Mouse (Mus musculus): ENCODE data around the gene Polr1d. TPM values are rescaled to one million over a fixed set of nuclear protein-coding genes. Genes with fewer than 3 reads are reported as not detected.

Polr1d gene
- polyA plus RNA-seq, 1 experiment, result 36.8 TPM

- DNase-seq, result no peak
- no peak overlapping the region for H3K4me3 ChIP-seq (replicated peaks; ENCODE audit: extremely low read depth, low read depth, low read length)
- no peaks in the 10 kb centered on the region for H3K4me1 ChIP-seq (ENCODE audit: control insufficient read depth, insufficient read depth, low read length)
- 88% methylated on average over 7 of the region's 7 CpGs for WGBS
- TF ChIP-seq POLR2A (IDR thresholded peaks at IDR 0.05; ENCODE audit: borderline replicate concordance, extremely low read depth, low read depth, low read length), result no peak
- TF ChIP-seq CTCF (IDR thresholded peaks at IDR 0.05; ENCODE audit: insufficient read depth, low read length), result no peak
Measured at GRCm38 (mm10) chr5:147098667-147099066, 21.8 kb downstream of the Polr1d start.

- 69% methylated on average over 2 of the region's 2 CpGs for WGBS
- Histone ChIP-seq H3K4me3 (replicated peaks; ENCODE audit: extremely low read depth, low read depth, low read length) (no peak overlapping the region), H3K4me1 (ENCODE audit: control insufficient read depth, insufficient read depth, low read length) (no peaks in the 10 kb centered on the region)
- TF ChIP-seq POLR2A (IDR thresholded peaks at IDR 0.05; ENCODE audit: borderline replicate concordance, extremely low read depth, low read depth, low read length), result no peak
- no peak for TF ChIP-seq CTCF (IDR thresholded peaks at IDR 0.05; ENCODE audit: insufficient read depth, low read length)
- no peak for DNase-seq
Measured at GRCm38 (mm10) chr5:147100180-147100579, 23.3 kb downstream of the Polr1d start.

- TF ChIP-seq CTCF (IDR thresholded peaks at IDR 0.05; ENCODE audit: insufficient read depth, low read length) (no peak), POLR2A (IDR thresholded peaks at IDR 0.05; ENCODE audit: borderline replicate concordance, extremely low read depth, low read depth, low read length) (no peak)
- no peak for DNase-seq
Measured at GRCm38 (mm10) chr5:147102295-147102694, 25.4 kb downstream of the Polr1d start.

GRCm38 (mm10) chr5:147107276-147107675, 30.4 kb downstream of the Polr1d start:
- 93% methylated on average over 3 of the region's 3 CpGs for WGBS
- DNase-seq, result no peak
- H3K4me1 ChIP-seq (ENCODE audit: control insufficient read depth, insufficient read depth, low read length), result no peaks in the 10 kb centered on the region
- no peak for TF ChIP-seq POLR2A (IDR thresholded peaks at IDR 0.05; ENCODE audit: borderline replicate concordance, extremely low read depth, low read depth, low read length)
- no peak for TF ChIP-seq CTCF (IDR thresholded peaks at IDR 0.05; ENCODE audit: insufficient read depth, low read length)
- H3K4me3 ChIP-seq (replicated peaks; ENCODE audit: extremely low read depth, low read depth, low read length), result no peak overlapping the region

More at GRCm38 (mm10) chr5:147102295-147102694, 25.4 kb downstream of the Polr1d start:
- WGBS, result 91% methylated on average over 6 of the region's 6 CpGs
- Histone ChIP-seq H3K4me3 (replicated peaks; ENCODE audit: extremely low read depth, low read depth, low read length) (no peak overlapping the region), H3K4me1 (ENCODE audit: control insufficient read depth, insufficient read depth, low read length) (no peaks in the 10 kb centered on the region)

- TF ChIP-seq CTCF (IDR thresholded peaks at IDR 0.05; ENCODE audit: insufficient read depth, low read length) (no peak), POLR2A (IDR thresholded peaks at IDR 0.05; ENCODE audit: borderline replicate concordance, extremely low read depth, low read depth, low read length) (no peak)
- WGBS, result 95% methylated on average over 13 of the region's 13 CpGs
- Histone ChIP-seq H3K4me1 (ENCODE audit: control insufficient read depth, insufficient read depth, low read length) (no peaks in the 10 kb centered on the region), H3K4me3 (replicated peaks; ENCODE audit: extremely low read depth, low read depth, low read length) (no peak overlapping the region)
- DNase-seq, result no peak
Measured at GRCm38 (mm10) chr5:147108861-147109591, 32.2 kb downstream of the Polr1d start.

GRCm38 (mm10) chr5:147114738-147115137, 37.9 kb downstream of the Polr1d start:
- no peak for DNase-seq
- WGBS, result 83% methylated on average over 7 of the region's 7 CpGs
- Histone ChIP-seq H3K4me3 (replicated peaks; ENCODE audit: extremely low read depth, low read depth, low read length) (no peak overlapping the region), H3K4me1 (ENCODE audit: control insufficient read depth, insufficient read depth, low read length) (no peaks in the 10 kb centered on the region)
- TF ChIP-seq POLR2A (IDR thresholded peaks at IDR 0.05; ENCODE audit: borderline replicate concordance, extremely low read depth, low read depth, low read length) (no peak), CTCF (IDR thresholded peaks at IDR 0.05; ENCODE audit: insufficient read depth, low read length) (no peak)

GRCm38 (mm10) chr5:147115631-147116030, 38.8 kb downstream of the Polr1d start:
- Histone ChIP-seq H3K4me1 (ENCODE audit: control insufficient read depth, insufficient read depth, low read length) (no peaks in the 10 kb centered on the region), H3K4me3 (replicated peaks; ENCODE audit: extremely low read depth, low read depth, low read length) (no peak overlapping the region)
- 96% methylated on average over 4 of the region's 4 CpGs for whole genome bisulfite sequencing
- DNase-seq, result no peak
- TF ChIP-seq CTCF (IDR thresholded peaks at IDR 0.05; ENCODE audit: insufficient read depth, low read length) (no peak; the same call in 1 of the 2 replicates), POLR2A (IDR thresholded peaks at IDR 0.05; ENCODE audit: borderline replicate concordance, extremely low read depth, low read depth, low read length) (no peak)

GRCm38 (mm10) chr5:147117027-147117426, 40.2 kb downstream of the Polr1d start:
- no peaks in the 10 kb centered on the region for H3K4me1 ChIP-seq (ENCODE audit: control insufficient read depth, insufficient read depth, low read length)
- DNase-seq, result no peak
- WGBS, result 30% methylated on average over 6 of the region's 6 CpGs

GRCm38 (mm10) chr5:147121146-147121545, 44.3 kb downstream of the Polr1d start:
- H3K4me1 ChIP-seq (ENCODE audit: control insufficient read depth, insufficient read depth, low read length), result no peaks in the 10 kb centered on the region
- WGBS, result 96% methylated on average over 4 of the region's 4 CpGs
- TF ChIP-seq POLR2A (IDR thresholded peaks at IDR 0.05; ENCODE audit: borderline replicate concordance, extremely low read depth, low read depth, low read length) (no peak), CTCF (IDR thresholded peaks at IDR 0.05; ENCODE audit: insufficient read depth, low read length) (no peak)
- no peak for DNase-seq
- H3K4me3 ChIP-seq (replicated peaks; ENCODE audit: extremely low read depth, low read depth, low read length), result no peak overlapping the region

More at GRCm38 (mm10) chr5:147117027-147117426, 40.2 kb downstream of the Polr1d start:
- TF ChIP-seq CTCF (IDR thresholded peaks at IDR 0.05; ENCODE audit: insufficient read depth, low read length) (no peak), POLR2A (IDR thresholded peaks at IDR 0.05; ENCODE audit: borderline replicate concordance, extremely low read depth, low read depth, low read length) (no peak)
- H3K4me3 ChIP-seq (replicated peaks; ENCODE audit: extremely low read depth, low read depth, low read length), result no peak overlapping the region

GRCm38 (mm10) chr5:147124794-147125193, 47.9 kb downstream of the Polr1d start:
- Histone ChIP-seq H3K4me3 (replicated peaks; ENCODE audit: extremely low read depth, low read depth, low read length) (no peak overlapping the region), H3K4me1 (ENCODE audit: control insufficient read depth, insufficient read depth, low read length) (no peaks in the 10 kb centered on the region)
- 66% methylated on average over 9 of the region's 9 CpGs for WGBS
- no peak for DNase-seq
- no peak for TF ChIP-seq POLR2A (IDR thresholded peaks at IDR 0.05; ENCODE audit: borderline replicate concordance, extremely low read depth, low read depth, low read length)
